Mouse (Mus musculus) left cerebral cortex, adult 9 months (tissue): ENCODE measurements around the gene Micall1.

Source experiments
- DNase-seq, 2 experiments: peaks; one replicate each; pipeline ENCODE4 v3.0.0; 2022; ENCODE audit warnings: low spot score in 2 of 2

Micall1 gene

GRCm38 (mm10) chr15:79185213-79185612, 76.5 kb downstream of the Micall1 start:
- DNase-seq: no peak
